In genomic region chr7:6727351-6728121, GRCm38 (mm10) we compare ENCODE assay signal across 8 mouse cellular contexts. TPM values are rescaled to one million over a fixed set of nuclear protein-coding genes. Genes with fewer than 3 reads are reported as not detected.
DNase-seq lines count a peak whose midpoint lies in the region; ATAC-seq lines count a peak whose summit lies in the region.

No protein-coding gene starts in this region.

- peak overlapping the region; percentile 86 for H3K27ac ChIP-seq in intestine, embryonic 16.5 days (ENCODE audit: low read length)
- peak overlapping the region; percentile 77 for H3K27ac ChIP-seq in midbrain, embryonic 11.5 days (ENCODE audit: low read depth, low read length)
- peak overlapping the region; percentile 35 for H3K27ac ChIP-seq in stomach, embryonic 14.5 days (ENCODE audit: low read length)

- H3K4me1 ChIP-seq in erythroblast, embryonic 14.5 days (ENCODE audit: control insufficient read depth) = peaks cover 27% of the 10 kb centered on the region
- no peaks in the 10 kb centered on the region for H3K4me1 ChIP-seq in intestine, embryonic 16.5 days (ENCODE audit: control insufficient read depth, insufficient read depth, low read length)
- H3K4me1 ChIP-seq in midbrain, embryonic 11.5 days (ENCODE audit: control insufficient read depth, insufficient read depth, low read length) = no peaks in the 10 kb centered on the region
- H3K4me1 ChIP-seq in stomach, embryonic 14.5 days (ENCODE audit: control insufficient read depth, insufficient read depth, low read length) = no peaks in the 10 kb centered on the region

- ATAC-seq in erythroblast, adult 5-6 weeks (replicated peaks; ENCODE audit: low FRiP score, poor library complexity, severe bottlenecking) = no peak
- ATAC-seq in intestine, embryonic 16.5 days = peak; percentile 64
- peak; percentile 51 for ATAC-seq in midbrain, embryonic 11.5 days (ENCODE audit: low FRiP score)
- peak; percentile 43 for ATAC-seq in stomach, embryonic 14.5 days (ENCODE audit: insufficient number of reproducible peaks, insufficient read depth, low FRiP score, low read depth)

- peak overlapping the region; percentile 69 for H3K4me3 ChIP-seq in erythroblast, embryonic 14.5 days (replicated peaks)
- H3K4me3 ChIP-seq in intestine, embryonic 16.5 days (ENCODE audit: low read length) = peak overlapping the region; percentile 59
- peak overlapping the region; percentile 58; the same call in 1 of the 2 replicates for H3K4me3 ChIP-seq in midbrain, embryonic 11.5 days (ENCODE audit: low read depth, low read length)
- H3K4me3 ChIP-seq in stomach, embryonic 14.5 days (ENCODE audit: low read depth, low read length) = peak overlapping the region; percentile 62

- peaks cover 13% of the 10 kb centered on the region for H3K36me3 ChIP-seq in erythroblast, embryonic 14.5 days (ENCODE audit: control insufficient read depth)
- H3K36me3 ChIP-seq in intestine, embryonic 16.5 days (ENCODE audit: control insufficient read depth, insufficient read depth, low read length) = no peaks in the 10 kb centered on the region
- H3K36me3 ChIP-seq in midbrain, embryonic 11.5 days (ENCODE audit: control insufficient read depth, insufficient read depth, low read length) = no peaks in the 10 kb centered on the region
- H3K36me3 ChIP-seq in stomach, embryonic 14.5 days (ENCODE audit: control insufficient read depth, insufficient read depth, low read length) = peaks cover 25% of the 10 kb centered on the region; the same call in 1 of the 2 replicates

- intact Hi-C loops in left cerebral cortex, postnatal 14 days (cut with DNase I) = loop anchor here (2.0 to 5.0 kb wide), 2 partner anchors 210 to 293 kb away; no protein-coding TSS in a partner anchor

- H3K9ac ChIP-seq in intestine, embryonic 16.5 days (ENCODE audit: low read depth, low read length) = peak overlapping the region; percentile 38; the same call in 1 of the 2 replicates
- peak overlapping the region; percentile 10; the same call in 1 of the 2 replicates for H3K9ac ChIP-seq in midbrain, embryonic 11.5 days (ENCODE audit: low read length)
- no peak overlapping the region for H3K9ac ChIP-seq in stomach, embryonic 14.5 days (replicated peaks; ENCODE audit: low read depth, low read length)

- peaks cover 33% of the 10 kb centered on the region for H3K27me3 ChIP-seq in erythroblast, embryonic 14.5 days (ENCODE audit: control insufficient read depth)
- no peaks in the 10 kb centered on the region for H3K27me3 ChIP-seq in intestine, embryonic 16.5 days (replicated peaks; ENCODE audit: control insufficient read depth, insufficient read depth, low read length)
- no peaks in the 10 kb centered on the region for H3K27me3 ChIP-seq in midbrain, embryonic 11.5 days (ENCODE audit: control insufficient read depth, insufficient read depth, low read length)
- no peaks in the 10 kb centered on the region for H3K27me3 ChIP-seq in stomach, embryonic 14.5 days (ENCODE audit: control insufficient read depth, insufficient read depth, low read length)

- H3K9me3 ChIP-seq in erythroblast, embryonic 14.5 days (ENCODE audit: control insufficient read depth, low read length) = peaks cover 43% of the 10 kb centered on the region
- peaks cover 26% of the 10 kb centered on the region for H3K9me3 ChIP-seq in intestine, embryonic 16.5 days (ENCODE audit: control insufficient read depth, low read length)
- H3K9me3 ChIP-seq in midbrain, embryonic 11.5 days (ENCODE audit: control insufficient read depth, low read length) = peaks cover 20% of the 10 kb centered on the region
- peaks cover 35% of the 10 kb centered on the region for H3K9me3 ChIP-seq in stomach, embryonic 14.5 days (ENCODE audit: control insufficient read depth, low read depth, low read length)

- peak; percentile 72 for DNase-seq in embryo, embryonic 9.5 days (ENCODE audit: extremely low spot score)
- DNase-seq in gastrocnemius, postnatal 4 days (ENCODE audit: low spot score in 2 of 2) = peak; percentile 47 to 74
- DNase-seq in left cerebral cortex, postnatal 14 days (ENCODE audit: low spot score in 2 of 2) = peak; percentile 85 to 97
- peak; percentile 93 for DNase-seq in midbrain, embryonic 11.5 days (ENCODE audit: low spot score, missing footprints)

- 55% methylated on average over 19 of the region's 19 CpGs for WGBS in intestine, embryonic 16.5 days
- WGBS in midbrain, embryonic 11.5 days = 56% methylated on average over 19 of the region's 19 CpGs
- 51% methylated on average over 19 of the region's 19 CpGs for WGBS in stomach, embryonic 14.5 days

- peak overlapping the region; percentile 47 for H3K4me2 ChIP-seq in intestine, embryonic 16.5 days (ENCODE audit: low read depth, low read length)
- peak overlapping the region; percentile 37 for H3K4me2 ChIP-seq in midbrain, embryonic 11.5 days
- H3K4me2 ChIP-seq in stomach, embryonic 14.5 days (replicated peaks; ENCODE audit: low read depth, low read length) = peak overlapping the region; percentile 28

RNA-seq across cellular contexts. Expression of gene Peg3, which starts 2.7 kb away (rescaled TPM):
- polyA plus RNA-seq in erythroblast, embryonic 14.5 days (2012) = 0.13 and 0.17 TPM in 2 replicates
- total RNA-seq in erythroblast, adult 5-6 weeks (2015; ENCODE audit: low replicate concordance) = not detected in 2 replicates
- total RNA-seq in erythroblast, adult 5-6 weeks (2017; ENCODE audit: low replicate concordance) = not detected in 2 replicates
- 100 to 1,000 TPM; 567 to 584 TPM for total RNA-seq in gastrocnemius, postnatal 4 days (2021)
- polyA plus RNA-seq in intestine, embryonic 16.5 days (2015; fragmentation: Nextera tagmentation; extraction: Ambion mirVana) = 58.6 and 63.3 TPM in 2 replicates
- 100 to 1,000 TPM; 185 to 197 TPM for total RNA-seq in left cerebral cortex, postnatal 14 days (2021)
- 85.3 and 90.1 TPM in 2 replicates for polyA plus RNA-seq in midbrain, embryonic 11.5 days (2014; fragmentation: Nextera tagmentation; extraction: Ambion mirVana)
- 210 and 239 TPM in 2 replicates for polyA plus RNA-seq in stomach, embryonic 14.5 days (2014; fragmentation: Nextera tagmentation; extraction: Ambion mirVana)

RNA-seq across cellular contexts. Expression of gene Usp29, which starts 2.8 kb away (rescaled TPM):
- polyA plus RNA-seq in erythroblast, embryonic 14.5 days (2012) = 0.02 TPM in 2 replicates
- 0.19 TPM in 1 of 2 replicates, not detected in the other for total RNA-seq in erythroblast, adult 5-6 weeks (2015; ENCODE audit: low replicate concordance)
- not detected in 2 replicates for total RNA-seq in erythroblast, adult 5-6 weeks (2017; ENCODE audit: low replicate concordance)
- 10 to 100 TPM; 26.6 to 33.7 TPM for total RNA-seq in gastrocnemius, postnatal 4 days (2021)
- polyA plus RNA-seq in intestine, embryonic 16.5 days (2015; fragmentation: Nextera tagmentation; extraction: Ambion mirVana) = 2.6 and 3.5 TPM in 2 replicates
- total RNA-seq in left cerebral cortex, postnatal 14 days (2021) = 10 to 100 TPM; 40.0 to 44.0 TPM
- polyA plus RNA-seq in midbrain, embryonic 11.5 days (2014; fragmentation: Nextera tagmentation; extraction: Ambion mirVana) = 10.2 and 10.7 TPM in 2 replicates
- polyA plus RNA-seq in stomach, embryonic 14.5 days (2014; fragmentation: Nextera tagmentation; extraction: Ambion mirVana) = 9.1 TPM in 2 replicates

RNA-seq across cellular contexts. Expression of gene Zim1, which starts 31.3 kb away (rescaled TPM):
- polyA plus RNA-seq in erythroblast, embryonic 14.5 days (2012) = not detected in 2 replicates
- total RNA-seq in erythroblast, adult 5-6 weeks (2015; ENCODE audit: low replicate concordance) = not detected in 2 replicates
- total RNA-seq in erythroblast, adult 5-6 weeks (2017; ENCODE audit: low replicate concordance) = not detected in 2 replicates
- total RNA-seq in gastrocnemius, postnatal 4 days (2021) = 100 to 1,000 TPM; 397 to 406 TPM
- 3.0 TPM in 2 replicates for polyA plus RNA-seq in intestine, embryonic 16.5 days (2015; fragmentation: Nextera tagmentation; extraction: Ambion mirVana)
- total RNA-seq in left cerebral cortex, postnatal 14 days (2021) = 1 to 10 TPM; 3.7 to 7.0 TPM
- 0.93 and 1.6 TPM in 2 replicates for polyA plus RNA-seq in midbrain, embryonic 11.5 days (2014; fragmentation: Nextera tagmentation; extraction: Ambion mirVana)
- 7.7 and 8.7 TPM in 2 replicates for polyA plus RNA-seq in stomach, embryonic 14.5 days (2014; fragmentation: Nextera tagmentation; extraction: Ambion mirVana)

Comparison
In these comparisons a context has a peak if more than half of its experiments do, and no peak if none do; other contexts are left out.
1. H3K27ac ChIP-seq: peak in every context shown above with its lines; median percentile 86 in intestine, embryonic 16.5 days; 77 in midbrain, embryonic 11.5 days; 35 in stomach, embryonic 14.5 days.
2. RNA of gene Peg3, which starts 2.7 kb away (polyA plus RNA-seq): 210 to 239 TPM in stomach, embryonic 14.5 days, 85.3 to 90.1 TPM in midbrain, embryonic 11.5 days and 58.6 to 63.3 TPM in intestine, embryonic 16.5 days; 0.13 to 0.17 TPM in erythroblast, embryonic 14.5 days; every median in the first group is over 10 times any median in the second.
3. Peak in every context shown above with its lines, with median percentiles within 50 percentile points of each other: H3K4me3 ChIP-seq, DNase-seq and H3K4me2 ChIP-seq.